Mouse (Mus musculus): Measurements from ENCODE around the gene Usp6nl.

- no peak for TF ChIP-seq CTCF (IDR thresholded peaks at IDR 0.05; ENCODE audit: extremely low read depth, insufficient read depth, insufficient read length, insufficient replicate concordance)
- no peak for TF ChIP-seq POLR2A (IDR thresholded peaks at IDR 0.05; ENCODE audit: low read depth, low read length)
Measured at GRCm38 (mm10) chr2:6367497-6367896, 45.0 kb downstream of the Usp6nl start.

Data from spleen, adult 2 months (tissue).